Mouse (Mus musculus) myocyte (in vitro differentiated cells): ENCODE data around the gene Rab3gap1. TPM values are rescaled to one million over a fixed set of nuclear protein-coding genes. Genes with fewer than 3 reads are reported as not detected.
"Not testable (repeated sequence)": the region's sequence is repeated elsewhere in the genome, so short reads cannot be mapped to it uniquely, and the experiment has no call there.

ENCODE experiments used
- H3K27me3 ChIP-seq: one replicate; pipeline ENCODE4 v1.6.1; 2011; ENCODE audit not compliant: control insufficient read depth, insufficient read depth, insufficient read length
- H3K36me3 ChIP-seq: one replicate; pipeline ENCODE4 v1.6.1; 2011; ENCODE audit not compliant: control insufficient read depth, insufficient read depth
- H3K4me2 ChIP-seq: one replicate; pipeline ENCODE4 v1.6.1; 2011; ENCODE audit warnings: low read depth, control low read depth
- H3K4me3 ChIP-seq: one replicate; pipeline ENCODE4 v1.5.1; 2011; ENCODE audit warnings: mild to moderate bottlenecking, control low read depth, moderate library complexity
- H3K79me2 ChIP-seq: one replicate; pipeline ENCODE4 v1.6.1; 2011; ENCODE audit not compliant: control insufficient read depth, insufficient read depth
- H3ac ChIP-seq: one replicate; pipeline ENCODE4 v1.6.1; 2011; ENCODE audit not compliant: control insufficient read depth, insufficient read length
- CEBPB ChIP-seq: IDR thresholded peaks from 2 replicates; pipeline ENCODE4 v1.6.1; 2011; ENCODE audit warnings: mild to moderate bottlenecking, moderate library complexity; ENCODE audit not compliant: poor library complexity, insufficient read depth, severe bottlenecking
- E2F4 ChIP-seq: IDR thresholded peaks from one replicate; pipeline ENCODE4 v1.6.1; 2011; ENCODE audit warnings: mild to moderate bottlenecking, control low read depth, moderate library complexity; ENCODE audit not compliant: insufficient read depth
- MAX ChIP-seq: IDR thresholded peaks from one replicate; pipeline ENCODE4 v1.6.1; 2011; ENCODE audit warnings: low read depth, mild to moderate bottlenecking, control low read depth
- MYOD1 ChIP-seq, 3 experiments: IDR thresholded peaks; one replicate each; pipeline ENCODE4 v1.6.1; 2011; ENCODE audit warnings: control low read depth in 2 of 3, low read depth in 2 of 3, mild to moderate bottlenecking in 2 of 3, moderate library complexity in 1 of 3; ENCODE audit not compliant: insufficient read length in 2 of 3, control insufficient read depth in 1 of 3
- MYOG ChIP-seq, 3 experiments: IDR thresholded peaks; one replicate each; pipeline ENCODE4 v1.6.1; 2011; ENCODE audit warnings: control low read depth in 2 of 3, low read depth in 2 of 3, mild to moderate bottlenecking in 2 of 3; ENCODE audit not compliant: insufficient read length in 2 of 3, control insufficient read depth in 1 of 3, insufficient read depth in 1 of 3
- POLR2A ChIP-seq: IDR thresholded peaks from one replicate; pipeline ENCODE4 v1.6.1; 2011; ENCODE audit warnings: low read depth, mild to moderate bottlenecking, control low read depth, moderate library complexity; ENCODE audit not compliant: insufficient read length
- POLR2AphosphoS2 ChIP-seq: IDR thresholded peaks from one replicate; pipeline ENCODE4 v1.6.1; 2011; ENCODE audit warnings: low read depth, control low read depth; ENCODE audit not compliant: insufficient read length
- REST ChIP-seq: IDR thresholded peaks from one replicate; pipeline ENCODE4 v1.6.1; 2011; ENCODE audit warnings: mild to moderate bottlenecking, control low read depth, moderate library complexity; ENCODE audit not compliant: insufficient read depth, insufficient read length
- SRF ChIP-seq: IDR thresholded peaks from one replicate; pipeline ENCODE4 v1.6.1; 2011; ENCODE audit warnings: low read depth; ENCODE audit not compliant: control insufficient read depth, insufficient read length
- TCF12 ChIP-seq: IDR thresholded peaks from one replicate; pipeline ENCODE4 v1.6.1; 2011; ENCODE audit warnings: mild to moderate bottlenecking, control low read depth; ENCODE audit not compliant: poor library complexity, insufficient read depth, severe bottlenecking
- TCF3 ChIP-seq: IDR thresholded peaks from one replicate; pipeline ENCODE4 v1.6.1; 2011; ENCODE audit warnings: low read depth, control low read depth; ENCODE audit not compliant: insufficient read length
- USF1 ChIP-seq: IDR thresholded peaks from one replicate; pipeline ENCODE4 v1.6.1; 2011; ENCODE audit warnings: low read depth, mild to moderate bottlenecking, control low read depth, moderate library complexity
- polyA plus RNA-seq: library from polyadenylated mRNA; unstranded; fragments of >200 nt; fragmentation: generic; extraction: Trizol; gene quantifications from one replicate; pipeline ENCODE4 v1.2.1, GENCODE M21; 2012; ENCODE audit warnings: missing spikeins

Gene Rab3gap1
- polyA plus RNA-seq, 1 experiment = 20.0 TPM

- Histone ChIP-seq H3K27me3 (no peaks in the 10 kb centered on the region), H3K79me2 (no peaks in the 10 kb centered on the region), H3K4me3 (no peak overlapping the region), H3K36me3 (peaks cover 16% of the 10 kb centered on the region), H3ac (no peak overlapping the region), H3K4me2 (no peak overlapping the region)
- no peak for TF ChIP-seq REST
- no peak for TF ChIP-seq TCF3
- peak in 2 of 3 experiments; percentile 49 to 59 for TF ChIP-seq MYOG (IDR thresholded peaks at IDR 0.05; ENCODE audit: control insufficient read depth in 1 of 3, insufficient read depth in 1 of 3, insufficient read length in 2 of 3, low read depth in 2 of 3)
- TF ChIP-seq MYOD1 (IDR thresholded peaks at IDR 0.05; ENCODE audit: control insufficient read depth in 1 of 3, insufficient read length in 2 of 3, low read depth in 2 of 3) = peak; percentile 49 to 77 (median 60)
- TF ChIP-seq E2F4 = no peak
- TF ChIP-seq SRF = no peak
- no peak for TF ChIP-seq MAX
Measured at GRCm38 (mm10) chr1:127945696-127946575, 77.4 kb downstream of the Rab3gap1 start.

GRCm38 (mm10) chr1:127946615-127947249 is 78.2 kb downstream of the Rab3gap1 start:
- no peaks in the 10 kb centered on the region for H3K79me2 ChIP-seq
- H3K4me3 ChIP-seq = no peak overlapping the region
- no peaks in the 10 kb centered on the region for H3K27me3 ChIP-seq
- TF ChIP-seq MAX = no peak
- no peak for TF ChIP-seq TCF3
- TF ChIP-seq REST = no peak
- TF ChIP-seq E2F4 = no peak
- TF ChIP-seq CEBPB = no peak
- TF ChIP-seq SRF = no peak
- no peak for TF ChIP-seq TCF12
- no peak for TF ChIP-seq MYOD1 (IDR thresholded peaks at IDR 0.05; ENCODE audit: control insufficient read depth in 1 of 3, insufficient read length in 2 of 3, low read depth in 2 of 3)
- no peak for TF ChIP-seq USF1
- TF ChIP-seq MYOG (IDR thresholded peaks at IDR 0.05; ENCODE audit: control insufficient read depth in 1 of 3, insufficient read depth in 1 of 3, insufficient read length in 2 of 3, low read depth in 2 of 3) = no peak
- TF ChIP-seq POLR2A = no peak
- TF ChIP-seq POLR2AphosphoS2 = no peak
- no peak overlapping the region for H3K4me2 ChIP-seq
- H3K36me3 ChIP-seq = peaks cover 16% of the 10 kb centered on the region
- no peak overlapping the region for H3ac ChIP-seq

- Histone ChIP-seq H3K4me2 (no peak overlapping the region), H3K79me2 (no peaks in the 10 kb centered on the region), H3K36me3 (peaks cover 9% of the 10 kb centered on the region), H3ac (no peak overlapping the region), H3K27me3 (no peaks in the 10 kb centered on the region), H3K4me3 (no peak overlapping the region)
- no peak for TF ChIP-seq MAX
- no peak for TF ChIP-seq MYOD1 (IDR thresholded peaks at IDR 0.05; ENCODE audit: control insufficient read depth in 1 of 3, insufficient read length in 2 of 3, low read depth in 2 of 3)
- no peak for TF ChIP-seq E2F4
- no peak for TF ChIP-seq MYOG (IDR thresholded peaks at IDR 0.05; ENCODE audit: control insufficient read depth in 1 of 3, insufficient read depth in 1 of 3, insufficient read length in 2 of 3, low read depth in 2 of 3)
- no peak for TF ChIP-seq SRF
- TF ChIP-seq TCF12 = no peak
- TF ChIP-seq POLR2A = no peak
- no peak for TF ChIP-seq USF1
- no peak for TF ChIP-seq TCF3
- no peak for TF ChIP-seq REST
- no peak for TF ChIP-seq POLR2AphosphoS2
- no peak for TF ChIP-seq CEBPB
Measured at GRCm38 (mm10) chr1:127948748-127949147, 80.2 kb downstream of the Rab3gap1 start.

GRCm38 (mm10) chr1:127952276-127952675 is 83.7 kb downstream of the Rab3gap1 start:
- Histone ChIP-seq H3K27me3 (no peaks in the 10 kb centered on the region), H3K36me3 (peaks cover 4% of the 10 kb centered on the region), H3K4me2 (no peak overlapping the region), H3K79me2 (no peaks in the 10 kb centered on the region), H3ac (no peak overlapping the region), H3K4me3 (no peak overlapping the region)
- TF ChIP-seq MAX (no peak), CEBPB (no peak), SRF (no peak), E2F4 (no peak)

GRCm38 (mm10) chr1:127954198-127954597 is 85.6 kb downstream of the Rab3gap1 start:
- H3K4me3 ChIP-seq, H3K79me2 ChIP-seq, H3K36me3 ChIP-seq, H3K4me2 ChIP-seq, H3K27me3 ChIP-seq, H3ac ChIP-seq: not testable (repeated sequence)
